Mouse (Mus musculus): ENCODE measurements at regions not wholly inside any gene's neighbourhood (a gene's known extent, or its start where the extent isn't known, plus 50 kb on each side); places are given as distances from the start of the nearest gene placed in this dataset.

DNA sequence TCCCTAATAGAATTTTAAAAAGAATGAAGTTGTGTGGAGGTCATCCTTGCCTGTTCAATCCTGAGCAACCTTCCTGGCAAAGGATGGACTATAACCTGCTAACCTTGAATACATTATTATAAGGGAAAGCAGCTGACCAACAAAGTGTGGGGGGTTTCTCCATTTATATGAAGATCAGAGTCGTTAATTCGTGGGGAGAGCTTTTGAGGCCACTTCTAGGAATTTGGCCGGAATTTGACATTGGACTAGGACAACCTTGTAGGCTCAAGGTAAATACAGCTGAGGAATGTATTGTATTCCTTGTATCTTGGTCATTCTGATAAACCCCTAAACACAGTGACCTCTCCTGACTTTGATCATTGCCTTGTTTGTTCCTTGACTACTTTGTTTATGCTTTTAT lies 56.9 kb downstream of the Klf4 start:
- TF ChIP-seq EP300 (IDR thresholded peaks at IDR 0.05; ENCODE audit: low read depth): no peak
- TF ChIP-seq CTCF (IDR thresholded peaks at IDR 0.05; ENCODE audit: low read depth): no peak
- Histone ChIP-seq H3K36me3 (replicated peaks; ENCODE audit: control insufficient read depth, insufficient read depth, low read length) (no peaks in the 10 kb centered on the region), H3K9ac (replicated peaks; ENCODE audit: low read depth, low read length) (no peak overlapping the region), H3K9me3 (replicated peaks; ENCODE audit: control insufficient read depth, low read length) (no peaks in the 10 kb centered on the region), H3K4me1 (ENCODE audit: control insufficient read depth, insufficient read depth) (peaks cover 26% of the 10 kb centered on the region), H3K4me3 (ENCODE audit: low read depth, low read length) (no peak overlapping the region), H3K4me2 (ENCODE audit: low read depth, low read length) (no peak overlapping the region), H3K27me3 (ENCODE audit: control insufficient read depth, insufficient read depth, low read length) (no peaks in the 10 kb centered on the region), H3K27ac (ENCODE audit: low read depth) (no peak overlapping the region)
- WGBS: 75% methylated on average over 3 of the region's 3 CpGs
- ATAC-seq (ENCODE audit: insufficient read depth, low read depth): no peak
- DNase-seq (ENCODE audit: low spot score): no peak

GRCm38 (mm10) chr4:55474044-55474788 lies 58.0 kb downstream of the Klf4 start:
- H3K27me3 ChIP-seq (ENCODE audit: control insufficient read depth, insufficient read depth, low read length): no peaks in the 10 kb centered on the region
- WGBS: 69% methylated on average over 16 of the region's 16 CpGs
- TF ChIP-seq CTCF (IDR thresholded peaks at IDR 0.05; ENCODE audit: low read depth): no peak
- no peak for TF ChIP-seq EP300 (IDR thresholded peaks at IDR 0.05; ENCODE audit: low read depth)
- H3K4me3 ChIP-seq (ENCODE audit: low read depth, low read length): no peak overlapping the region
- no peaks in the 10 kb centered on the region for H3K9me3 ChIP-seq (replicated peaks; ENCODE audit: control insufficient read depth, low read length)
- peaks cover 26% of the 10 kb centered on the region for H3K4me1 ChIP-seq (ENCODE audit: control insufficient read depth, insufficient read depth)
- H3K27ac ChIP-seq (ENCODE audit: low read depth): no peak overlapping the region
- no peak overlapping the region for H3K9ac ChIP-seq (replicated peaks; ENCODE audit: low read depth, low read length)
- ATAC-seq (ENCODE audit: insufficient read depth, low read depth) (no peak), DNase-seq (ENCODE audit: low spot score) (no peak)
- no peaks in the 10 kb centered on the region for H3K36me3 ChIP-seq (replicated peaks; ENCODE audit: control insufficient read depth, insufficient read depth, low read length)
- no peak overlapping the region for H3K4me2 ChIP-seq (ENCODE audit: low read depth, low read length)

DNA sequence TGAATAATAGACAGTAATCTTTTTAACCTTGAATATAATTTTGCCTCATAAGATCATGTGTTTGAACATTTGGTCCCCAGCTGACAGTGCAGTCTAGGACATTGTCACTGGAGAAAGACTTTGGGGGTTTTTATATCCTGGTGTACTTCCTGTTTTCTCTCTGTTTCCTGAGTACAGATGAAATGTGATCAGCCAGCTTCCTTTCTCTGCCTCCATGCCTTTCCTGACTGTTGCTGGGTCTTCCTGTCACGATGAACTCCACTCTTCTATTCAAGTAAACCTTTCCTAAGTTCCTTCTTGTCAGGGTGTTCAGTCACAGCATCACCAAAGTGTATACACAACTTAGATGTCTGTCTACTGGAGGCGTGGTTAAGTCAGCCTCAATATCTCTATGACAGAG lies 59.6 kb downstream of the Klf4 start:
- ATAC-seq (ENCODE audit: insufficient read depth, low read depth) (0 out of 2 replicates have a peak, but pooled peaks have one; percentile 12), DNase-seq (ENCODE audit: low spot score) (no peak)
- H3K27ac ChIP-seq (ENCODE audit: low read depth): no peak overlapping the region
- H3K4me3 ChIP-seq (ENCODE audit: low read depth, low read length): no peak overlapping the region
- H3K27me3 ChIP-seq (ENCODE audit: control insufficient read depth, insufficient read depth, low read length): no peaks in the 10 kb centered on the region
- H3K9ac ChIP-seq (replicated peaks; ENCODE audit: low read depth, low read length): no peak overlapping the region
- H3K9me3 ChIP-seq (replicated peaks; ENCODE audit: control insufficient read depth, low read length): no peaks in the 10 kb centered on the region
- peaks cover 19% of the 10 kb centered on the region for H3K4me1 ChIP-seq (ENCODE audit: control insufficient read depth, insufficient read depth)
- no peaks in the 10 kb centered on the region for H3K36me3 ChIP-seq (replicated peaks; ENCODE audit: control insufficient read depth, insufficient read depth, low read length)
- 71% methylated on average over 2 of the region's 2 CpGs for WGBS
- TF ChIP-seq EP300 (IDR thresholded peaks at IDR 0.05; ENCODE audit: low read depth) (no peak), CTCF (IDR thresholded peaks at IDR 0.05; ENCODE audit: low read depth) (no peak)
- H3K4me2 ChIP-seq (ENCODE audit: low read depth, low read length): no peak overlapping the region

DNA sequence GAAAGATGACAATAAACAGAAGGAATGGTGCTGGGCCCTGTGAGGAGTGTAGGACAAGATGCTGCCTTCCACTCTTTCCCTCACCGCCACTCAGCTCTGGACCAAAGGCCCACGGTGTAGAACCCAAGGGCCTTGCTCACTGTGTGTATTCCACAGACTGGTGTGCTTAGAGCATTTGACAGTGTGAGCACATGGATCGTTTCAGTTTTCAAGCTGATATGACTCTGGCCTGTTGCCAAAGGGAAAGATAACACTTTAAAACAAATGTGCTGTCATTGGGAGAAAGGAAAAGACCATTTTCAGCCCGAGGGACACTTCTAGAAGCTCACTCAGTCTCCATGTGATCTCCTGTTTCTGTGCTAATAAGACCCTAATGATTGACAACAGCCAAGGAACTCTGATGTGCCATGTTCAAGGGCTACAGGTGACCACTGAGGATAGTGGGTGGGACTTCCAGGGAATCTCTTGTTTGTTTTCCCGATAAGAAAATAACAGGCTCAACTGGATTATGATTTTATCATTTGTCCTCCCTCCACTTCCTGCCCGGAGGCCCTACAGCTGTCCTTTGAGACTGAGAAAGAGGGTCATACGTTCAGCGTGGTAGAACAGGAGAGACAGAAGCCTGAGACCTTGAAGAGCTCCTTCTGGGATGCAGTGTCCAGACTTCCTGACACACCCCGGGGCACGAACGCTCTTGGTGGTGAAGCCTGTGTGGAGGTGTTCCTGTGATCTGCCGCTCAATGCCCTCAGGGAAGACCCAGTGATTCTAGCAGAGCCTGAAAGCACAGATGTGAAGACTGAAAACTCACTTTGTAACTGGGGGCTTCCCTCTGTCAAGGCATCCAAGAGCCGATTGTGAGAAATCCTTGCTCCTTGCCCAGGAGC lies 61.2 kb downstream of the Klf4 start:
- no peak overlapping the region for H3K4me2 ChIP-seq (ENCODE audit: low read depth, low read length)
- no peak overlapping the region for H3K9ac ChIP-seq (replicated peaks; ENCODE audit: low read depth, low read length)
- no peaks in the 10 kb centered on the region for H3K27me3 ChIP-seq (ENCODE audit: control insufficient read depth, insufficient read depth, low read length)
- DNase-seq (ENCODE audit: low spot score) (peak; percentile 24), ATAC-seq (ENCODE audit: insufficient read depth, low read depth) (no peak; the same call in 1 of the 2 replicates)
- peaks cover 15% of the 10 kb centered on the region for H3K4me1 ChIP-seq (ENCODE audit: control insufficient read depth, insufficient read depth)
- no peak overlapping the region for H3K4me3 ChIP-seq (ENCODE audit: low read depth, low read length)
- peak overlapping the region; percentile 15; the same call in 1 of the 2 replicates for H3K27ac ChIP-seq (ENCODE audit: low read depth)
- TF ChIP-seq CTCF (IDR thresholded peaks at IDR 0.05; ENCODE audit: low read depth): no peak
- no peak for TF ChIP-seq EP300 (IDR thresholded peaks at IDR 0.05; ENCODE audit: low read depth)
- no peaks in the 10 kb centered on the region for H3K36me3 ChIP-seq (replicated peaks; ENCODE audit: control insufficient read depth, insufficient read depth, low read length)
- 44% methylated on average over 13 of the region's 13 CpGs for WGBS
- H3K9me3 ChIP-seq (replicated peaks; ENCODE audit: control insufficient read depth, low read length): no peaks in the 10 kb centered on the region

DNA sequence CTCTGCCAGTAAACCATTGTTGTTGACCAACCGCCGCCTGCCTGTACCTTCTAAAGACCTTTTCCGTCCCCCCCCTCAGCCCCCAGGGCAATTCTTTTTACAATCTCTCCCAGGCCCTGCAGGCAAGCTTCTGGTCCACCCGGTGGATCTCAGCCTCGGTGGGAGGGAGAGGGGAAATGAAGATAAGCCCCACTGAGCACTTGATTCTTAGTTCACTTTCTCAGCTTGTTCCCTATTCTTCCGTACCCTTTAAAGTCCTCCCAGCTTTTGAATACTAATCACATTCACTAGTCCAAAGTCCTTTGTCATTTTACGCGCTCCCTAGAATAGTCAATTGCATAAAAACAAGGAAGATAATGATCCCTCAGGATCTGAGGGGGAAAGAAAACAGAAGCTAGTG lies 68.1 kb downstream of the Klf4 start:
- no peak for ATAC-seq (ENCODE audit: insufficient read depth, low read depth)
- H3K36me3 ChIP-seq (replicated peaks; ENCODE audit: control insufficient read depth, insufficient read depth, low read length): no peaks in the 10 kb centered on the region

More for the DNA sequence above, 68.1 kb downstream of the Klf4 start:
- Histone ChIP-seq H3K27ac (ENCODE audit: low read depth) (no peak overlapping the region), H3K4me1 (ENCODE audit: control insufficient read depth, insufficient read depth) (no peaks in the 10 kb centered on the region), H3K9me3 (replicated peaks; ENCODE audit: control insufficient read depth, low read length) (no peaks in the 10 kb centered on the region), H3K4me3 (ENCODE audit: low read depth, low read length) (no peak overlapping the region), H3K4me2 (ENCODE audit: low read depth, low read length) (no peak overlapping the region), H3K27me3 (ENCODE audit: control insufficient read depth, insufficient read depth, low read length) (no peaks in the 10 kb centered on the region), H3K9ac (replicated peaks; ENCODE audit: low read depth, low read length) (no peak overlapping the region)
- 31% methylated on average over 8 of the region's 8 CpGs for WGBS
- TF ChIP-seq EP300 (IDR thresholded peaks at IDR 0.05; ENCODE audit: low read depth): no peak
- no peak for TF ChIP-seq CTCF (IDR thresholded peaks at IDR 0.05; ENCODE audit: low read depth)
- no peak for DNase-seq (ENCODE audit: low spot score)

Data from heart, postnatal 0 days (tissue).